In the genomic region with DNA sequence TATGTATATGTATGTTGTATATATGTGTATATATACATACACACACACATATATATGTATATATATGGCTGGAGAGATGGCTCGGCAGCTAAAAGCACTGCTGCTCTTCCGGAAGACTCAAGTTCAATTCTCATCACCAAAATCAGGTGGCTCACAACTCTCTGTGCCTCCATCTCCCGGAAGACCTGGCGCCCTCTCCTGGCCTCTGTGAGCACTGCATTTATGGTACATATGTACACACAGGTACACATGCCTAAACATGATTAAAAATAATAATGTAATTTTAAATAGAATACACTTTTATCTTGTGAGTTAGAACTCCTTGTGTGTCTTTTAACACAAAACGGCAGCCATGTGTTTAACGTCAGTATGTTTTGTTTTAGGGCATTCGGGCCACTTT, we compare ENCODE assay signal across 7 mouse cellular contexts.
DNase-seq lines count a peak whose midpoint lies in the region; ATAC-seq and TF ChIP-seq lines count a peak whose summit lies in the region.

No protein-coding gene starts in this region.

- H3K36me3 ChIP-seq in liver, postnatal 0 days (replicated peaks; ENCODE audit: insufficient read depth, low read length) = peaks cover 18% of the 10 kb centered on the region
- H3K36me3 ChIP-seq in hindbrain, embryonic 14.5 days (replicated peaks; ENCODE audit: control insufficient read depth, insufficient read depth) = peaks cover 85% of the 10 kb centered on the region

- H3K4me2 ChIP-seq in liver, postnatal 0 days (ENCODE audit: low read depth, low read length) = no peak overlapping the region
- H3K4me2 ChIP-seq in hindbrain, embryonic 14.5 days (replicated peaks) = no peak overlapping the region

- no peak for TF ChIP-seq EP300 in liver, postnatal 0 days (IDR thresholded peaks at IDR 0.05; ENCODE audit: low read depth)

- H3K27ac ChIP-seq in liver, postnatal 0 days (ENCODE audit: low read depth) = no peak overlapping the region
- no peak overlapping the region for H3K27ac ChIP-seq in hindbrain, embryonic 14.5 days

- WGBS in liver, postnatal 0 days (ENCODE audit: insufficient replicate concordance) = 92% methylated on average over 7 of the region's 7 CpGs
- 97% methylated on average over 7 of the region's 7 CpGs for WGBS in hindbrain, embryonic 14.5 days

- peaks cover 3% of the 10 kb centered on the region for H3K9me3 ChIP-seq in liver, postnatal 0 days (ENCODE audit: low read length)
- H3K9me3 ChIP-seq in hindbrain, embryonic 14.5 days (ENCODE audit: control insufficient read depth, low read length) = no peaks in the 10 kb centered on the region

- H3K4me3 ChIP-seq in liver, postnatal 0 days (ENCODE audit: low read depth, low read length) = no peak overlapping the region
- no peak overlapping the region for H3K4me3 ChIP-seq in hindbrain, embryonic 14.5 days (replicated peaks; ENCODE audit: low read length)

- H3K4me1 ChIP-seq in liver, postnatal 0 days (ENCODE audit: insufficient read depth) = no peaks in the 10 kb centered on the region
- H3K4me1 ChIP-seq in hindbrain, embryonic 14.5 days (replicated peaks; ENCODE audit: control insufficient read depth, insufficient read depth, low read length) = no peaks in the 10 kb centered on the region

- peak; percentile 13 for DNase-seq in kidney, adult 18-20 months
- no peak for DNase-seq in kidney, adult 11 months
- DNase-seq in A20 (ENCODE audit: low read depth, low spot score) (peak; percentile 29), ES-CJ7 (ENCODE audit: low read depth, low spot score) (peak; percentile 64)
- DNase-seq in liver, postnatal 0 days = peak; percentile 46
- DNase-seq in layer of hippocampus, adult 18-20 months (ENCODE audit: low spot score in 2 of 2) = no peak
- no peak for DNase-seq in hindbrain, embryonic 14.5 days (ENCODE audit: low spot score)

- H3K9ac ChIP-seq in liver, postnatal 0 days (replicated peaks) = no peak overlapping the region
- H3K9ac ChIP-seq in hindbrain, embryonic 14.5 days = no peak overlapping the region

- no peaks in the 10 kb centered on the region for H3K27me3 ChIP-seq in liver, postnatal 0 days (ENCODE audit: insufficient read depth, low read length)
- no peaks in the 10 kb centered on the region for H3K27me3 ChIP-seq in hindbrain, embryonic 14.5 days (ENCODE audit: control insufficient read depth, insufficient read depth, low read length)

- no peak for ATAC-seq in liver, postnatal 0 days
- ATAC-seq in hindbrain, embryonic 14.5 days (ENCODE audit: low FRiP score) = no peak

- TF ChIP-seq CTCF in liver, postnatal 0 days (IDR thresholded peaks at IDR 0.05; ENCODE audit: low read depth) = peak; percentile 52

Comparison
In these comparisons a context has a peak if more than half of its experiments do, and no peak if none do; other contexts are left out.
1. DNase-seq: peak in kidney, adult 18-20 months (single experiment), A20 (single experiment), ES-CJ7 (single experiment) and liver, postnatal 0 days (single experiment); none in kidney, adult 11 months (single experiment), layer of hippocampus, adult 18-20 months (0 of 2) and hindbrain, embryonic 14.5 days (single experiment).